Mouse (Mus musculus): ENCODE measurements around the gene Tfcp2. TPM values are rescaled to one million over a fixed set of nuclear protein-coding genes. Genes with fewer than 3 reads are reported as not detected.
A peak's percentile ranks its signal among the peaks of the same experiment; 100 is the strongest.
"Not testable (repeated sequence)": the region's sequence is repeated elsewhere in the genome, so short reads cannot be mapped to it uniquely, and the experiment has no call there.

The Tfcp2 gene
- polyA plus RNA-seq, 1 experiment from 2014 or later: 34.5 TPM

DNA sequence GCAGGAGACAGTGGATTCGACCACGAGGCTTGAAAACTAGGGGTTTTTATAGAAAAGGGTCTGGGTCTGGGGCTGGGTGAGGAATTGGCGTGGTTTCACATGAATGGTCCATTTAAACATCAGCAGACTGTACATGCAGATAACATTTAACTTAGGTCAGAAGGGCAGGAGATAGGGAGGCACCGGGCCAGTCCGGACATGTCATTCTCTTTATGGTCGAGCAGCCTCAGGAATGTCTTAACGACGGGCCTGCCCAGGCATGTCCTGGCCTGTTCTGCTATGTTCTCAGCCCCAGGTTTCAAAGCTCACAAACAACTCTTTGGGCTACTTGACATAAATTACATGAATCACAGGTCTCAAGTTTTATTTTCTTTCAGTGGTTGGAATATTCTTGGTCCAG is 52.3 kb downstream of the Tfcp2 start:
- H3K4me3 ChIP-seq; H3K27ac ChIP-seq (replicated peaks); H3K27me3 ChIP-seq (ENCODE audit: low read depth, poor library complexity, severe bottlenecking); H3K4me1 ChIP-seq; DNase-seq (ENCODE audit: low spot score); H3K9me3 ChIP-seq (replicated peaks): not testable (repeated sequence)
- 93% methylated on average over 8 of the region's 8 CpGs for WGBS
- peaks cover 14% of the 10 kb centered on the region for H3K36me3 ChIP-seq

GRCm38 (mm10) chr15:100495102-100495501 is 56.7 kb downstream of the Tfcp2 start, which contains the start of gene Csrnp2:
Gene Csrnp2 (minus strand): TSS chr15:100495488.
- no peaks in the 10 kb centered on the region for H3K27me3 ChIP-seq (ENCODE audit: low read depth, poor library complexity, severe bottlenecking)
- no peaks in the 10 kb centered on the region; the same call in 1 of the 2 replicates for H3K9me3 ChIP-seq (replicated peaks)
- H3K27ac ChIP-seq (replicated peaks): peak within 1 kb of the TSS; percentile 97
- H3K4me1 ChIP-seq: peaks cover 53% of the 10 kb centered on the region
- DNase-seq (ENCODE audit: low spot score): peak; percentile 96
- whole genome bisulfite sequencing: under 1% methylated on average over 40 of the region's 40 CpGs
- peak within 1 kb of the TSS; percentile 80 for H3K4me3 ChIP-seq
- no peaks in the 10 kb centered on the region for H3K36me3 ChIP-seq

GRCm38 (mm10) chr15:100494647-100495046 is 57.2 kb downstream of the Tfcp2 start:
- peaks cover 58% of the 10 kb centered on the region for H3K4me1 ChIP-seq
- H3K9me3 ChIP-seq (replicated peaks): no peaks in the 10 kb centered on the region; the same call in 1 of the 2 replicates
- DNase-seq (ENCODE audit: low spot score): no peak
- H3K27me3 ChIP-seq (ENCODE audit: low read depth, poor library complexity, severe bottlenecking): no peaks in the 10 kb centered on the region
- peak overlapping the region; percentile 97 for H3K27ac ChIP-seq (replicated peaks)
- peak overlapping the region; percentile 80 for H3K4me3 ChIP-seq
- peaks cover 2% of the 10 kb centered on the region for H3K36me3 ChIP-seq
- WGBS: under 1% methylated on average over 29 of the region's 29 CpGs

- H3K27me3 ChIP-seq (ENCODE audit: low read depth, poor library complexity, severe bottlenecking): no peaks in the 10 kb centered on the region
- H3K36me3 ChIP-seq: peaks cover 29% of the 10 kb centered on the region
- H3K27ac ChIP-seq (replicated peaks): no peak overlapping the region
- no peaks in the 10 kb centered on the region for H3K9me3 ChIP-seq (replicated peaks)
- DNase-seq (ENCODE audit: low spot score): no peak
- H3K4me3 ChIP-seq: no peak overlapping the region
- peaks cover 68% of the 10 kb centered on the region for H3K4me1 ChIP-seq
- 90% methylated on average over 9 of the region's 9 CpGs for WGBS
Observed at GRCm38 (mm10) chr15:100491966-100492365, 59.8 kb downstream of the Tfcp2 start.

- H3K27ac ChIP-seq (replicated peaks): no peak overlapping the region; the same call in 1 of the 2 replicates
- H3K9me3 ChIP-seq (replicated peaks): no peaks in the 10 kb centered on the region
- H3K4me3 ChIP-seq: no peak overlapping the region
- peaks cover 56% of the 10 kb centered on the region for H3K36me3 ChIP-seq
- WGBS: 94% methylated on average over 15 of the region's 15 CpGs
- no peak for DNase-seq (ENCODE audit: low spot score)
- peaks cover 72% of the 10 kb centered on the region for H3K4me1 ChIP-seq
- H3K27me3 ChIP-seq (ENCODE audit: low read depth, poor library complexity, severe bottlenecking): no peaks in the 10 kb centered on the region
Observed at GRCm38 (mm10) chr15:100489263-100489662, 62.5 kb downstream of the Tfcp2 start.

- not testable (repeated sequence) for H3K27ac ChIP-seq (replicated peaks); H3K4me3 ChIP-seq; H3K27me3 ChIP-seq (ENCODE audit: low read depth, poor library complexity, severe bottlenecking); DNase-seq (ENCODE audit: low spot score); H3K9me3 ChIP-seq (replicated peaks)
- 90% methylated on average over 1 of the region's 1 CpGs for WGBS
- Histone ChIP-seq H3K36me3 (peaks cover 66% of the 10 kb centered on the region), H3K4me1 (peaks cover 62% of the 10 kb centered on the region)
Observed at GRCm38 (mm10) chr15:100488297-100488696, 63.5 kb downstream of the Tfcp2 start.

DNA sequence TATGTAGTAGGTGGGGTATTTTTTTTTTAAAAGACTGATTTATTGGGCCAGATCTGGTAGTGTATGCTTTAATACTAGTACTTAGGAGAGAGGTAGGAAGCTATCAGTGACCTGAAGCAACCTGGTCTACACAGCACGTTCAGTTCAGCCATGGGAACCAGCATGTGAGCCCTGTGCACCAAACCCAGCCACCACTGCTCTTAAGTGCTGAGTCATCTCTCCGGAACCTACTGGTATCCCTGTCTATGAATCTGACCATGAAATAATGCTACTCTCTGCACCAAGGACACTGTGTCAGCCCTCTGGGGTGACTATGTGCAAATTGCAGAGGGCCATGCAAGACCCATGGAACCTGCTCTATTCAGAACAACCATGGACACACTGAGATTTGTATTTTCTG is 64.8 kb downstream of the Tfcp2 start:
- 0 out of 2 replicates have a peak overlapping the region, but pooled peaks have one; percentile 38 for H3K27ac ChIP-seq (replicated peaks)
- no peaks in the 10 kb centered on the region for H3K27me3 ChIP-seq (ENCODE audit: low read depth, poor library complexity, severe bottlenecking)
- 80% methylated on average over 2 of the region's 2 CpGs for WGBS
- H3K4me3 ChIP-seq: no peak overlapping the region
- peaks cover 49% of the 10 kb centered on the region for H3K4me1 ChIP-seq
- no peaks in the 10 kb centered on the region for H3K9me3 ChIP-seq (replicated peaks)
- no peak for DNase-seq (ENCODE audit: low spot score)
- H3K36me3 ChIP-seq: peaks cover 78% of the 10 kb centered on the region

DNA sequence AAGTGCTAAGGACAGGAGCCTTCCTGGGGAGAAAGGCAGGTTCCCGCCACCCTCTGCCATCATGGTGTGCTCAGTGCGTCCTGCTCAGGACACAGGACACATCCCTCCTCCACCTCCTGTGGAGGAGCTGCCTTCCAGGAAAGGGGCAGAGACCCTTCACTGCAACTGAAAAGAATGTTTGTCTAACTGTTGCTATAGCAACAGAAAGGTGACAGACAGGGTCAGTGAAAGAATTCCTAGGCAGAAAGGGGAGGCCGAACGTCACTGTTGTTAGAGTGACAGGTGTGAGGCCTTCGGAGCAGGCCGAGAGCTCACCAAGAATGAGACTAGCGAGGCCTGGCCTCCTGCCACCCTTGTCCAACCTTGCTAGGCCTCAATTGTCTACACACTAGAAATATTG is 65.4 kb downstream of the Tfcp2 start:
- Histone ChIP-seq H3K9me3 (replicated peaks) (no peaks in the 10 kb centered on the region), H3K27ac (replicated peaks) (peak overlapping the region; percentile 38; the same call in 1 of the 2 replicates), H3K4me3 (no peak overlapping the region), H3K4me1 (peaks cover 43% of the 10 kb centered on the region), H3K36me3 (peaks cover 84% of the 10 kb centered on the region), H3K27me3 (ENCODE audit: low read depth, poor library complexity, severe bottlenecking) (no peaks in the 10 kb centered on the region)
- DNase-seq (ENCODE audit: low spot score): peak; percentile 43
- WGBS: 23% methylated on average over 7 of the region's 7 CpGs

GRCm38 (mm10) chr15:100485576-100485975 is 66.2 kb downstream of the Tfcp2 start:
- no peak for DNase-seq (ENCODE audit: low spot score)
- WGBS: 85% methylated on average over 3 of the region's 3 CpGs
- no peaks in the 10 kb centered on the region for H3K27me3 ChIP-seq (ENCODE audit: low read depth, poor library complexity, severe bottlenecking)
- H3K36me3 ChIP-seq: peaks cover 93% of the 10 kb centered on the region
- H3K4me3 ChIP-seq: no peak overlapping the region
- no peak overlapping the region for H3K27ac ChIP-seq (replicated peaks)
- H3K9me3 ChIP-seq (replicated peaks): no peaks in the 10 kb centered on the region
- H3K4me1 ChIP-seq: peaks cover 35% of the 10 kb centered on the region

- Histone ChIP-seq H3K4me1 (no peaks in the 10 kb centered on the region), H3K4me3 (no peak overlapping the region), H3K36me3 (peaks cover 98% of the 10 kb centered on the region), H3K27me3 (ENCODE audit: low read depth, poor library complexity, severe bottlenecking) (no peaks in the 10 kb centered on the region), H3K27ac (replicated peaks) (no peak overlapping the region), H3K9me3 (replicated peaks) (no peaks in the 10 kb centered on the region)
- DNase-seq (ENCODE audit: low spot score): no peak
- 88% methylated on average over 4 of the region's 4 CpGs for WGBS
Observed at GRCm38 (mm10) chr15:100478925-100479324, 72.9 kb downstream of the Tfcp2 start.

GRCm38 (mm10) chr15:100478351-100478750 is 73.5 kb downstream of the Tfcp2 start:
- Histone ChIP-seq H3K27ac (replicated peaks) (no peak overlapping the region), H3K4me3 (no peak overlapping the region), H3K36me3 (peaks cover 98% of the 10 kb centered on the region), H3K27me3 (ENCODE audit: low read depth, poor library complexity, severe bottlenecking) (no peaks in the 10 kb centered on the region), H3K9me3 (replicated peaks) (no peaks in the 10 kb centered on the region), H3K4me1 (no peaks in the 10 kb centered on the region)
- no peak for DNase-seq (ENCODE audit: low spot score)
- WGBS: 85% methylated on average over 10 of the region's 10 CpGs

GRCm38 (mm10) chr15:100473926-100474503 is 77.8 kb downstream of the Tfcp2 start:
- no peaks in the 10 kb centered on the region for H3K9me3 ChIP-seq (replicated peaks)
- 88% methylated on average over 7 of the region's 7 CpGs for WGBS

DNA sequence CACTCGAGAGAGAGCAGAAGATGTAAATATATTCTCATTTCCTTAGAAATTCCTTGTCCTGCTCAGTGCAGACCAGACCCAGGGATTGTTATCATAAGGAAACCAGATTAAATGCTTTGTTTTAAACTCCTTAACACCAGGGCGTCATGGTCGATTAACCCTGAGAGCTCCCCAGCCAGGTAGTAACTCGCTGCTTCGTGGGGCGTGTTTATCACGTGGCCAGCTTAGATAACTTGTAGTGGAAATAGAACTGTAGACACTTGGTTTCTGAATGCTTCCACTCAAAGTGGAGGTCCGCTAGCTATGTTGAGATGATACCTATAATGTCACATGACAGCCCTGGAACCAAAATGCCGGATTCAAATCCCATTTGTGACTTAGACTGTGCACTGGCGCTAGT is 81.8 kb downstream of the Tfcp2 start:
- peak overlapping the region; percentile 91 for H3K4me3 ChIP-seq
- no peak for DNase-seq (ENCODE audit: low spot score)

More at GRCm38 (mm10) chr15:100473926-100474503, 77.8 kb downstream of the Tfcp2 start:
- Histone ChIP-seq H3K36me3 (peaks cover 83% of the 10 kb centered on the region), H3K4me1 (peaks cover 15% of the 10 kb centered on the region), H3K27ac (replicated peaks) (no peak overlapping the region), H3K27me3 (ENCODE audit: low read depth, poor library complexity, severe bottlenecking) (no peaks in the 10 kb centered on the region), H3K4me3 (no peak overlapping the region)
- no peak for DNase-seq (ENCODE audit: low spot score)

More for the DNA sequence above, 81.8 kb downstream of the Tfcp2 start:
- H3K4me1 ChIP-seq: peaks cover 31% of the 10 kb centered on the region
- no peaks in the 10 kb centered on the region for H3K27me3 ChIP-seq (ENCODE audit: low read depth, poor library complexity, severe bottlenecking)
- peaks cover 44% of the 10 kb centered on the region for H3K36me3 ChIP-seq
- 70% methylated on average over 10 of the region's 10 CpGs for WGBS
- no peak overlapping the region for H3K27ac ChIP-seq (replicated peaks)
- H3K9me3 ChIP-seq (replicated peaks): no peaks in the 10 kb centered on the region
